Mouse (Mus musculus) bone marrow, adult 2 months (tissue): ENCODE measurements at regions not wholly inside any gene's neighbourhood (a gene's known extent, or its start where the extent isn't known, plus 50 kb on each side); places are given as distances from the start of the nearest gene placed in this dataset.

Source experiments
- CTCF ChIP-seq: fragments of 200-500 bp; IDR thresholded peaks from 2 replicates; pipeline ENCODE4 v1.5.1; 2011; ENCODE audit warnings: low read length, control low read depth; ENCODE audit not compliant: control insufficient read depth, insufficient read depth
- POLR2A ChIP-seq: fragments of 200-500 bp; IDR thresholded peaks from 2 replicates; pipeline ENCODE4 v1.6.1; 2011; ENCODE audit warnings: low read depth, mild to moderate bottlenecking, control low read depth, low read length, borderline replicate concordance; ENCODE audit not compliant: control insufficient read depth

- TF ChIP-seq CTCF (no peak), POLR2A (no peak)
These were observed 143.2 kb downstream of the Iqub start for GRCm38 (mm10) chr6:24371680-24372079.
